Mouse (Mus musculus): Measurements from ENCODE around the gene Fgfr2.
"Not testable (repeated sequence)": the region's sequence is repeated elsewhere in the genome, so short reads cannot be mapped to it uniquely, and the experiment has no call there.

Gene Fgfr2

GRCm38 (mm10) chr7:131049829-131050228, 2073.3 kb downstream of the Fgfr2 start:
- DNase-seq (ENCODE audit: low read depth in 2 of 2, low spot score in 2 of 2), result not testable (repeated sequence)

- DNase-seq (ENCODE audit: low read depth in 2 of 2, low spot score in 2 of 2), result peak; percentile 48 to 52
These were observed 2077.8 kb downstream of the Fgfr2 start for GRCm38 (mm10) chr7:131045258-131045835.

- DNase-seq (ENCODE audit: low read depth in 2 of 2, low spot score in 2 of 2), result no peak
These were observed 2080.5 kb downstream of the Fgfr2 start for GRCm38 (mm10) chr7:131042657-131043056.

- not testable (repeated sequence) for DNase-seq (ENCODE audit: low read depth in 2 of 2, low spot score in 2 of 2)
These were observed 2082.4 kb downstream of the Fgfr2 start for GRCm38 (mm10) chr7:131040760-131041159.

- DNase-seq (ENCODE audit: low read depth in 2 of 2, low spot score in 2 of 2), result no peak
These were observed 2086.1 kb downstream of the Fgfr2 start for GRCm38 (mm10) chr7:131037083-131037482.

GRCm38 (mm10) chr7:131036396-131036795, 2086.8 kb downstream of the Fgfr2 start:
- DNase-seq (ENCODE audit: low read depth in 2 of 2, low spot score in 2 of 2), result peak; percentile 10 to 23

GRCm38 (mm10) chr7:131031755-131032154, 2091.4 kb downstream of the Fgfr2 start, which contains the start of gene Dmbt1:
TSS of gene Dmbt1 (plus strand) at chr7:131032053.
- DNase-seq (ENCODE audit: low read depth in 2 of 2, low spot score in 2 of 2), result no peak

GRCm38 (mm10) chr7:131027557-131027956, 2095.6 kb downstream of the Fgfr2 start:
- no peak for DNase-seq (ENCODE audit: low read depth in 2 of 2, low spot score in 2 of 2)

- no peak for DNase-seq (ENCODE audit: low read depth in 2 of 2, low spot score in 2 of 2)
These were observed 2098.3 kb downstream of the Fgfr2 start for GRCm38 (mm10) chr7:131024807-131025206.

GRCm38 (mm10) chr7:131019181-131019580, 2104.0 kb downstream of the Fgfr2 start:
- DNase-seq (ENCODE audit: low read depth in 2 of 2, low spot score in 2 of 2), result no peak

GRCm38 (mm10) chr7:131011901-131012300, 2111.2 kb downstream of the Fgfr2 start:
- DNase-seq (ENCODE audit: low read depth in 2 of 2, low spot score in 2 of 2), result no peak

- no peak for DNase-seq (ENCODE audit: low read depth in 2 of 2, low spot score in 2 of 2)
These were observed 2114.0 kb downstream of the Fgfr2 start for GRCm38 (mm10) chr7:131009178-131009577.

GRCm38 (mm10) chr7:131007221-131007620, 2115.9 kb downstream of the Fgfr2 start:
- no peak for DNase-seq (ENCODE audit: low read depth in 2 of 2, low spot score in 2 of 2)

GRCm38 (mm10) chr7:131004071-131004470, 2119.1 kb downstream of the Fgfr2 start:
- DNase-seq (ENCODE audit: low read depth in 2 of 2, low spot score in 2 of 2), result peak; percentile 37 to 45

- DNase-seq (ENCODE audit: low read depth in 2 of 2, low spot score in 2 of 2), result no peak
These were observed 2121.0 kb downstream of the Fgfr2 start for GRCm38 (mm10) chr7:131001976-131002726.

- DNase-seq (ENCODE audit: low read depth in 2 of 2, low spot score in 2 of 2), result peak in 1 of 2 experiments; percentile 11
These were observed 2129.2 kb downstream of the Fgfr2 start for GRCm38 (mm10) chr7:130993907-130994306.

GRCm38 (mm10) chr7:130991174-130991789, 2131.9 kb downstream of the Fgfr2 start:
- DNase-seq (ENCODE audit: low read depth in 2 of 2, low spot score in 2 of 2), result no peak

GRCm38 (mm10) chr7:130989371-130989770, 2133.8 kb downstream of the Fgfr2 start:
- no peak for DNase-seq (ENCODE audit: low read depth in 2 of 2, low spot score in 2 of 2)

GRCm38 (mm10) chr7:130988146-130988545, 2135.0 kb downstream of the Fgfr2 start:
- no peak for DNase-seq (ENCODE audit: low read depth in 2 of 2, low spot score in 2 of 2)

- no peak for DNase-seq (ENCODE audit: low read depth in 2 of 2, low spot score in 2 of 2)
These were observed 2137.4 kb downstream of the Fgfr2 start for GRCm38 (mm10) chr7:130985716-130986115.

GRCm38 (mm10) chr7:130985193-130985592, 2138.0 kb downstream of the Fgfr2 start:
- DNase-seq (ENCODE audit: low read depth in 2 of 2, low spot score in 2 of 2), result no peak

GRCm38 (mm10) chr7:130984294-130984693, 2138.9 kb downstream of the Fgfr2 start:
- DNase-seq (ENCODE audit: low read depth in 2 of 2, low spot score in 2 of 2), result no peak
